Mouse (Mus musculus): ENCODE data around the gene Col5a3.

GRCm38 (mm10) chr9:20842211-20842610, 27.3 kb upstream of the Col5a3 start:
- TF ChIP-seq CTCF (IDR thresholded peaks at IDR 0.05; ENCODE audit: borderline replicate concordance, insufficient read depth, low read length) (no peak), POLR2A (IDR thresholded peaks at IDR 0.05; ENCODE audit: low read depth, low read length) (no peak)
